Mouse (Mus musculus) layer of hippocampus, adult 9-11 months (tissue): ENCODE data around the gene Lrrc63.

ENCODE experiments used
- DNase-seq: peaks from one replicate; pipeline ENCODE4 v3.0.0; 2022

Lrrc63 gene

DNA sequence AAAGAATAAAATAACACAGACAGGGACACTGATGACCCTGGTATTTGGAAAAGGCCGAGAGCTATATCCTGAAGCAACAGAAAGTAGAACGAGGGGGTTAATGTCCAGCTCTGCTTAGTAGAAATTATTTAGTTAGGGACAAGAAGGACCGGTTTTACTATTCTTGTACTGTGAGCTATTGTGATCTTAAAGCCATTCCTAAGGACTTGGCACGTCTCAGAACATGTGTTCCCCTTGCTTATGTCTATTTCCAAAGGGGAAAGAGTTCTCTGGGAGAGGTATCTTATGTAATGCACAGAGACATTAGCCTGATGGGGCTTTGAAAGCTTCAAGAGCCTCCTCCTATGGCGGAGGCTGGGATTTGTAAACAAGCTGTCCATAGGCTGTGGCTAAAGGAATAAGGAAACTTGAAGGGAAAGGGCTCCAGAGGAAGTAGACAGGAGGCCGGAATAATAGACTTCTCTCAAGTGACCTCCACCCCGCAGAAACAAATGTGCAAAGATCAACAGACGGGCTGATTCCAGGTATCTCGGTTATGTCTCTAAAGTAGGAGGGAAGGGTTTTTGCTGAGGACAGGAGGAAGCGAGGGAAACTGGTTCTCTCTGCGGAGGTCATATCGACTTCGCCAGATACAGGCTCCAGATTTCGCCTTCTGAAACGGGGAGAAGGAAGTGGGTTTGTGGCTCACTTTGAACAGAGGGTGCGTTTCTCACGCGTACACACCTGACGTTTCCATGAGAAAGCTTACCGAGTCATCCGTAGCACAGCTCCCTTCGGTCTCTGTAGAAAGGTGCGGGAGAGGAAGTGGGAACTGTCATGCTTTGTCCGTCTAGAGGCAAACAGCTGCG lies 5.7 kb upstream of the Lrrc63 start:
- no peak for DNase-seq

GRCm38 (mm10) chr14:75131324-75131935 lies 749 bp upstream of the Lrrc63 start:
- no peak for DNase-seq

DNA sequence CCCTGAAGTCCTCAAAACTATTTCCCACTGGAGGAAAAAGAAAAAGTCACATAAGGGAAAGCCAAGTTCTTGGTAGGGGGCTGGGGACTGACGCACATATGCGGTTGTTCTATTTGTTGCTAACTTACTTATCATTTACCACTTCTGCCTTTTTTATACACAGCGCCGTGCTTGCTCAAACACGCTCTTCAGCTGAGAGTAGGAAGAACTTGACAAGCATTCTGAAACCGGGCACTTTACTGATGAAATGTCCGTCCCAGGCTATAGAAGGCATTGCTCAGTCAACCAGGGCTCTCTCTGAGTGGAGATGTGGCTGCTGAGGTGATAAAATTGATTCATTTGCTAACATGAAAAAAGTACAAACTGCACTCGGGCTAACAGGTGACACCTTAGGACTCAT lies 9.0 kb downstream of the Lrrc63 start:
- no peak for DNase-seq

- DNase-seq = no peak
These were observed 27.7 kb downstream of the Lrrc63 start for GRCm38 (mm10) chr14:75102956-75103355.

GRCm38 (mm10) chr14:75077946-75078345 lies 52.7 kb downstream of the Lrrc63 start:
- no peak for DNase-seq

GRCm38 (mm10) chr14:75075299-75076180 lies 55.1 kb downstream of the Lrrc63 start:
- no peak for DNase-seq

DNA sequence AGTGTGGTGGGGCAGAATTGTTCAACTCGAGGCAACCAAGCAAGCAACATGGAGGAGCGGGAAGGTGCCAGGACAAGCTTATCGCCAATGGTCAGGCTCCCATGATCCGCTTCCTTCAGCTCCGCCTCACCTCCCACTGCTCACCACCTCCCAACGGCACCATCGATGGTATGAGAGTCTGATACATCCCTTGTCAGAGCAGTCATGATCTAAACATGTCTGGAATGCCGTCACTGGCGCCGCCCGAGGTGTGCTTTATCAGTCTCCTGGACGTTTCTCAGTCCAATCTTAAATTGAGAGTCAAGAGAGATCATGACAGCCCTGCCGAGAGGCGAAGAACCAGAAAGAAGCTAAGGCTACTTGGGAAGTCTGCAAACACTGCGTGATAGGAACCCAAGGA lies 59.6 kb downstream of the Lrrc63 start:
- no peak for DNase-seq

- no peak for DNase-seq
These were observed 61.2 kb downstream of the Lrrc63 start for GRCm38 (mm10) chr14:75069356-75069979.

GRCm38 (mm10) chr14:75068430-75069112 lies 62.1 kb downstream of the Lrrc63 start:
- DNase-seq = no peak

DNA sequence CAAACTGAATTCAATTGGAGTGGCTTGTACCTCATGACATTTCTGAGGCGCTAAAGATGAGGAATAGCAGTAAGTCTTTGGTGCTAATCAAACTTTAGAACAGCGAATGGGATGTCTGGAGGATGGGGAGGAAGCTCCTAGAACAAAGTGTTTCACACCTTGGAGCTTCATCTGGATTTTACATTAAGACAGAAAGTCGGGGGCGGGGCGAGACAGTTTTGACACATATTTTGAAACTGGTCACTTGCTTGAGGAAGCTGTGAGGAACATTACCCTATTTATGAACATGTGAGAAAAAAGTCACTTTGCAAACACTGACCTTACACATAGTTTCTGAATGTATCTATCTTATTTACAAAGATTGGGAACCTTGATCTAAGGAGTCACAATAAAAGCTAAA lies 65.5 kb downstream of the Lrrc63 start:
- no peak for DNase-seq

DNA sequence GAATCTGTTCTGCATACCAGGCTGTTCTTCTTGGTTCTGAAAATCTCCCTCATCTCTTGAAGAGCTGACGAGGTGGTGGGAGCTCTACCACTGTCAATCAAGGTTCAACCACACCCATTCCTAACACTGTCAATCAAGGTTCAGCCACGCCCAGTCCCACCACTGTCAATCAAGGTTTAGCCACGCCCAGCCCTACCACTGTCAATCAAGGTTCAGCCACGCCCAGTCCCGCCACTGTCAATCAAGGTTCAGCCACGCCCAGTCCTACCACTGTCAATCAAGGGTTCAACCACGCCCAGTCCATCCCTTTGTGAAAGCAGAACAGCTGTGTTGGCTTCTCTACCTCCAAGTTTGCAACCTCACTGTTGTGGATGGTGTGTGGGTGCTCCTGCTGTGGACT lies 66.2 kb downstream of the Lrrc63 start:
- no peak for DNase-seq

- DNase-seq = no peak
These were observed 66.7 kb downstream of the Lrrc63 start for GRCm38 (mm10) chr14:75063936-75064335.

GRCm38 (mm10) chr14:75060562-75060961 lies 70.1 kb downstream of the Lrrc63 start:
- no peak for DNase-seq

DNA sequence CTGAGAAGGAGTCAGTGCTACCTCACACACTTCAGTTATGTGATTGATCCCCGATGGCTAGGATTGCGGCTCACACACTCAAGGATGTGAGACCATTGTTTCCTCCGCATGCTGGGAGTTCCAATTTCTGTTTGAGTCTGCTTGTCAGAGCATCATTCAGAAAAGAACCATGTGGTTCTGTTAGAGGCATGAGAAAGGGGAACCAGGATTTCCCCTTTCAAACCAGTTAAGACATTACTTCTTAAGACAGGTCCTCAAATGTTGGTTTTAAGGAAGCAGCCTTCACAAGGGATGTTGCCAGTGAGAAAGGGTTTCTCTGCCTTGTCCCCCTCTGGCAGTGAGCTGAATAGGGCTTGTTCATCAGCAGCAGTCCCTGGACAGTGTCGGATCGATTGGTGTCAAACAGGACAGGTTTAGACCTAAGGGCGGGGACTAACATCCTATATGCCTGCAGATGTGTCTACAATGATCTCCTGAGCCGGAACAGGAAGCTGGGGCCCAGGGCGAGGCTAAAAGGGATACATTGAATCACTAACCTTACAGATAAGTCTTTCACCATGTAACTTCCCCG lies 73.7 kb downstream of the Lrrc63 start:
- DNase-seq = no peak

GRCm38 (mm10) chr14:75054455-75055343 lies 76.0 kb downstream of the Lrrc63 start:
- DNase-seq = no peak

GRCm38 (mm10) chr14:75052451-75052850 lies 78.2 kb downstream of the Lrrc63 start:
- DNase-seq = no peak

DNA sequence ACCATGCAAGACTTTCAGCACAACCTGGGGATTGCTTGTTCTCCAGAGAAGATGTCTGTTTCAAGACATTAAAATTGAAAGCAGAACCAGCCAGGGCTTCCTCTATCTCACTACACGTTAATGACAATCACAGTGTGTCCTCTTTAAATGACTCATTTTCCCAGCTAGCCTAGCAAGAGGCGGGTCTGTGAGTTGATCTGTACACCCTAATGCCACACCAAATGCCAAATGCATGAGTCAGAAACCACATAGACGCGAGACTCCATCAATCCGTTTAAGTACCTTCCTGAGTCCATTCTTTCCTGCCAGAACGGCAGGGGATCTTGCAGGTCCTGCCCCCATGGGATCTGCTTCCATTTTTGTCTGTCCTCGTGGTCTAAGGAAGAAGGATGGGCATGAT lies 85.5 kb downstream of the Lrrc63 start:
- no peak for DNase-seq

GRCm38 (mm10) chr14:75035431-75035830 lies 95.2 kb downstream of the Lrrc63 start:
- no peak for DNase-seq
